ENCODE assay signal across 8 mouse cellular contexts in genomic region chr12:101026946-101027345, GRCm38 (mm10). TPM values are rescaled to one million over a fixed set of nuclear protein-coding genes. Genes with fewer than 3 reads are reported as not detected.
A peak's percentile ranks its signal among the peaks of the same experiment; 100 is the strongest.
DNase-seq lines count a peak whose midpoint lies in the region; ATAC-seq lines count a peak whose summit lies in the region.

No protein-coding gene starts in this region.

- DNase-seq in embryo, embryonic 10 days (ENCODE audit: low spot score), result peak; percentile 55
- no peak for DNase-seq in embryo, embryonic 9.5 days (ENCODE audit: extremely low spot score)
- DNase-seq in neural tube, embryonic 11.5 days (ENCODE audit: low spot score), result no peak
- DNase-seq in neural tube, embryonic 10.5 days (ENCODE audit: extremely low spot score, low spot score), result no peak
- no peak for DNase-seq in yolk sac, embryonic 10.5 days (ENCODE audit: low spot score)
- DNase-seq in cerebellum, adult 11 months, result no peak

- H3K9ac ChIP-seq in neural tube, embryonic 11.5 days (ENCODE audit: low read length), result peak overlapping the region; percentile 30
- peak overlapping the region; percentile 66; the same call in 1 of the 2 replicates for H3K9ac ChIP-seq in hindbrain, embryonic 15.5 days
- H3K9ac ChIP-seq in liver, embryonic 15.5 days, result peak overlapping the region; percentile 95

- H3K9me3 ChIP-seq in neural tube, embryonic 11.5 days (ENCODE audit: control insufficient read depth, low read length), result no peaks in the 10 kb centered on the region
- H3K9me3 ChIP-seq in hindbrain, embryonic 15.5 days, result no peaks in the 10 kb centered on the region
- no peaks in the 10 kb centered on the region for H3K9me3 ChIP-seq in liver, embryonic 15.5 days (replicated peaks)

- H3K36me3 ChIP-seq in neural tube, embryonic 11.5 days (ENCODE audit: control insufficient read depth, insufficient read depth, low read length), result no peaks in the 10 kb centered on the region
- no peaks in the 10 kb centered on the region; the same call in 1 of the 2 replicates for H3K36me3 ChIP-seq in hindbrain, embryonic 15.5 days
- peaks cover 20% of the 10 kb centered on the region for H3K36me3 ChIP-seq in liver, embryonic 15.5 days (replicated peaks)

- H3K27me3 ChIP-seq in neural tube, embryonic 11.5 days (ENCODE audit: control insufficient read depth, insufficient read depth, low read length), result no peaks in the 10 kb centered on the region
- H3K27me3 ChIP-seq in hindbrain, embryonic 15.5 days, result no peaks in the 10 kb centered on the region
- H3K27me3 ChIP-seq in liver, embryonic 15.5 days, result no peaks in the 10 kb centered on the region

- 5% methylated on average over 14 of the region's 14 CpGs for WGBS in neural tube, embryonic 11.5 days
- 2% methylated on average over 14 of the region's 14 CpGs for WGBS in hindbrain, embryonic 15.5 days
- WGBS in liver, embryonic 15.5 days (ENCODE audit: insufficient replicate concordance), result 40% methylated on average over 14 of the region's 14 CpGs

- ATAC-seq in neural tube, embryonic 11.5 days (ENCODE audit: insufficient read depth, low FRiP score, low TSS enrichment), result peak; percentile 17; the same call in 1 of the 2 replicates
- ATAC-seq in hindbrain, embryonic 15.5 days (ENCODE audit: low FRiP score, low read depth), result no peak
- ATAC-seq in liver, embryonic 15.5 days (ENCODE audit: insufficient read depth), result no peak

- peaks cover 14% of the 10 kb centered on the region for H3K4me1 ChIP-seq in neural tube, embryonic 11.5 days (ENCODE audit: control insufficient read depth, insufficient read depth, low read length)
- peaks cover 53% of the 10 kb centered on the region for H3K4me1 ChIP-seq in hindbrain, embryonic 15.5 days (replicated peaks)
- peaks cover 70% of the 10 kb centered on the region for H3K4me1 ChIP-seq in liver, embryonic 15.5 days (replicated peaks)

- H3K4me3 ChIP-seq in neural tube, embryonic 11.5 days (ENCODE audit: low read depth, low read length), result peak overlapping the region; percentile 79
- H3K4me3 ChIP-seq in hindbrain, embryonic 15.5 days, result peak overlapping the region; percentile 75
- peak overlapping the region; percentile 89 for H3K4me3 ChIP-seq in liver, embryonic 15.5 days (replicated peaks)

- H3K4me2 ChIP-seq in neural tube, embryonic 11.5 days (ENCODE audit: low read depth), result peak overlapping the region; percentile 89
- peak overlapping the region; percentile 86 for H3K4me2 ChIP-seq in hindbrain, embryonic 15.5 days
- H3K4me2 ChIP-seq in liver, embryonic 15.5 days, result peak overlapping the region; percentile 98

- H3K27ac ChIP-seq in neural tube, embryonic 11.5 days (ENCODE audit: low read depth, low read length), result no peak overlapping the region; the same call in 1 of the 2 replicates
- 0 out of 2 replicates have a peak overlapping the region, but pooled peaks have one; percentile 32 for H3K27ac ChIP-seq in hindbrain, embryonic 15.5 days (replicated peaks)
- peak overlapping the region; percentile 95 for H3K27ac ChIP-seq in liver, embryonic 15.5 days (replicated peaks)

RNA-seq across cellular contexts. Expression of gene Ccdc88c, which starts 1.9 kb away (rescaled TPM):
- 11.8 and 12.9 TPM in 2 replicates for polyA plus RNA-seq in neural tube, embryonic 11.5 days (2014; fragmentation: Nextera tagmentation; extraction: Ambion mirVana)
- 10.6 and 11.8 TPM in 2 replicates for polyA plus RNA-seq in hindbrain, embryonic 15.5 days (2015; fragmentation: Nextera tagmentation; extraction: Ambion mirVana)
- 5.5 TPM in 2 replicates for polyA plus RNA-seq in liver, embryonic 15.5 days (2015; fragmentation: Nextera tagmentation; extraction: Ambion mirVana)

RNA-seq across cellular contexts. Expression of gene Ppp4r3a, which starts 56.6 kb away (rescaled TPM):
- 61.9 and 64.6 TPM in 2 replicates for polyA plus RNA-seq in neural tube, embryonic 11.5 days (2014; fragmentation: Nextera tagmentation; extraction: Ambion mirVana)
- 27.0 and 28.1 TPM in 2 replicates for polyA plus RNA-seq in hindbrain, embryonic 15.5 days (2015; fragmentation: Nextera tagmentation; extraction: Ambion mirVana)
- 18.9 and 20.7 TPM in 2 replicates for polyA plus RNA-seq in liver, embryonic 15.5 days (2015; fragmentation: Nextera tagmentation; extraction: Ambion mirVana)

Comparison
In these comparisons a context has a peak if more than half of its experiments do, and no peak if none do; other contexts are left out.
1. H3K9ac ChIP-seq: peak in every context shown above with its lines; median percentile 95 in liver, embryonic 15.5 days; 66 in hindbrain, embryonic 15.5 days; 30 in neural tube, embryonic 11.5 days.